Mouse (Mus musculus) heart, embryonic 11.5 days (tissue): ENCODE measurements at regions not wholly inside any gene's neighbourhood (a gene's known extent, or its start where the extent isn't known, plus 50 kb on each side); places are given as distances from the start of the nearest gene placed in this dataset.

Source experiments
- ATAC-seq: fragments of 200-750 bp; cut with Nextera tagmentation; replicated peaks from 2 replicates; pipeline ENCODE4 v1.8.0; 2017; ENCODE audit warnings: moderate library complexity; ENCODE audit not compliant: insufficient number of reproducible peaks, low FRiP score, low TSS enrichment
- H3K27ac ChIP-seq: fragments of 300-500 bp; sonication (generic); 2 replicates; pipeline ENCODE4 v1.5.1; 2014; ENCODE audit warnings: mild to moderate bottlenecking, low read depth, low read length
- H3K27me3 ChIP-seq: fragments of 300-500 bp; sonication (generic); 2 replicates; pipeline ENCODE4 v1.6.1; 2014; ENCODE audit warnings: mild to moderate bottlenecking, low read length, mixed read lengths; ENCODE audit not compliant: control insufficient read depth, insufficient read depth
- H3K36me3 ChIP-seq: fragments of 300-500 bp; sonication (generic); 2 replicates; pipeline ENCODE4 v1.6.1; 2014; ENCODE audit warnings: mild to moderate bottlenecking, low read length, moderate library complexity, mixed read lengths; ENCODE audit not compliant: control insufficient read depth, insufficient read depth
- H3K4me1 ChIP-seq: fragments of 300-500 bp; sonication (generic); 2 replicates; pipeline ENCODE4 v1.6.1; 2014; ENCODE audit warnings: low read length; ENCODE audit not compliant: control insufficient read depth, insufficient read depth
- H3K4me2 ChIP-seq: fragments of 300-500 bp; sonication (generic); 2 replicates; pipeline ENCODE4 v1.6.1; 2014; ENCODE audit warnings: mild to moderate bottlenecking, moderate library complexity
- H3K4me3 ChIP-seq: fragments of 300-500 bp; sonication (generic); 2 replicates; pipeline ENCODE4 v1.5.1; 2014; ENCODE audit warnings: low read depth, low read length
- H3K9ac ChIP-seq: fragments of 300-500 bp; sonication (generic); 2 replicates; pipeline ENCODE4 v1.6.1; 2014; ENCODE audit warnings: mild to moderate bottlenecking, low read depth, low read length, moderate library complexity
- H3K9me3 ChIP-seq: fragments of 300-500 bp; sonication (generic); replicated peaks from 2 replicates; pipeline ENCODE4 v1.6.1; 2016; ENCODE audit warnings: low read length; ENCODE audit not compliant: control insufficient read depth
- WGBS: fragments of 180-500 bp; shearing (Covaris S2); extraction: QIAGEN DNeasy Blood & Tissue Kit; methylation state at CpG from one replicate; pipeline ENCODE4 v1.1.7; 2014; ENCODE audit not compliant: insufficient replicate concordance; 5-methylcytosine and 5-hydroxymethylcytosine counted together

- no peak for ATAC-seq
- H3K36me3 ChIP-seq: no peaks in the 10 kb centered on the region
- 76% methylated on average over 3 of the region's 3 CpGs for WGBS
These were observed 337.9 kb upstream of the Maf start for GRCm38 (mm10) chr8:116045526-116045925.

DNA sequence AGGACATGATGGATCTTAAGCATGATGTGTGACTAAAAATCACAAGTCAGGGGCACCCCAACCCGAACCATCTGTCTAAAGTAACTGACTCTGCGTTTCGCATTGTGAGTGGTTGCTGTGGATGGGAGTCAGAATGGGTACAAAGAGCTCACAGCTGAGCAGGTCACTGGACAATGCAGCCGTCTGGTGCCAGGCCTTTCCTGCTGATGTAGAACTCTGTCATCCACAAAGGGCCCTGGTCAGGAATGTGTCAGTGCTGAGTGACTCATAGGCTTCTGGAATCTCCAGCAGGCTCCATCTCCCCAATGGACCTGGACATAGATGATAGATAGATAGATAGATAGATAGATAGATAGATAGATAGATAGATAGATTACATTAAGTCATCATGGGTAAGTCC, 335.8 kb upstream of the Maf start:
- Histone ChIP-seq H3K4me3 (no peak overlapping the region), H3K4me2 (no peak overlapping the region), H3K27me3 (no peaks in the 10 kb centered on the region), H3K9ac (no peak overlapping the region), H3K9me3 (no peaks in the 10 kb centered on the region), H3K4me1 (no peaks in the 10 kb centered on the region), H3K36me3 (no peaks in the 10 kb centered on the region), H3K27ac (no peak overlapping the region)
- WGBS: 79% methylated on average over 4 of the region's 4 CpGs
- ATAC-seq: no peak

More at GRCm38 (mm10) chr8:116045526-116045925, 337.9 kb upstream of the Maf start:
- Histone ChIP-seq H3K27ac (no peak overlapping the region), H3K9ac (no peak overlapping the region), H3K4me3 (no peak overlapping the region), H3K4me1 (no peaks in the 10 kb centered on the region), H3K4me2 (no peak overlapping the region), H3K27me3 (no peaks in the 10 kb centered on the region), H3K9me3 (no peaks in the 10 kb centered on the region)

- H3K4me2 ChIP-seq: no peak overlapping the region
- H3K4me1 ChIP-seq: peaks cover 4% of the 10 kb centered on the region; the same call in 1 of the 2 replicates
- no peaks in the 10 kb centered on the region for H3K27me3 ChIP-seq
- ATAC-seq: no peak
- H3K27ac ChIP-seq: no peak overlapping the region
- no peaks in the 10 kb centered on the region for H3K36me3 ChIP-seq
- H3K4me3 ChIP-seq: no peak overlapping the region
- WGBS: 85% methylated on average over 10 of the region's 10 CpGs
- H3K9ac ChIP-seq: no peak overlapping the region
- no peaks in the 10 kb centered on the region for H3K9me3 ChIP-seq
These were observed 323.4 kb upstream of the Maf start for GRCm38 (mm10) chr8:116030966-116031365.

GRCm38 (mm10) chr8:116025321-116025720, 317.7 kb upstream of the Maf start:
- Histone ChIP-seq H3K27me3 (no peaks in the 10 kb centered on the region), H3K27ac (no peak overlapping the region), H3K9ac (no peak overlapping the region), H3K4me3 (no peak overlapping the region), H3K36me3 (no peaks in the 10 kb centered on the region), H3K9me3 (no peaks in the 10 kb centered on the region), H3K4me1 (no peaks in the 10 kb centered on the region), H3K4me2 (no peak overlapping the region)
- no peak for ATAC-seq
- 78% methylated on average over 2 of the region's 2 CpGs for WGBS

- H3K36me3 ChIP-seq: no peaks in the 10 kb centered on the region
- no peaks in the 10 kb centered on the region for H3K9me3 ChIP-seq
- no peak overlapping the region for H3K4me3 ChIP-seq
- H3K27me3 ChIP-seq: no peaks in the 10 kb centered on the region
- no peak overlapping the region for H3K4me2 ChIP-seq
- H3K9ac ChIP-seq: no peak overlapping the region
- no peaks in the 10 kb centered on the region for H3K4me1 ChIP-seq
- H3K27ac ChIP-seq: no peak overlapping the region
- WGBS: 69% methylated on average over 4 of the region's 4 CpGs
- ATAC-seq: no peak
These were observed 317.2 kb upstream of the Maf start for GRCm38 (mm10) chr8:116024811-116025210.

DNA sequence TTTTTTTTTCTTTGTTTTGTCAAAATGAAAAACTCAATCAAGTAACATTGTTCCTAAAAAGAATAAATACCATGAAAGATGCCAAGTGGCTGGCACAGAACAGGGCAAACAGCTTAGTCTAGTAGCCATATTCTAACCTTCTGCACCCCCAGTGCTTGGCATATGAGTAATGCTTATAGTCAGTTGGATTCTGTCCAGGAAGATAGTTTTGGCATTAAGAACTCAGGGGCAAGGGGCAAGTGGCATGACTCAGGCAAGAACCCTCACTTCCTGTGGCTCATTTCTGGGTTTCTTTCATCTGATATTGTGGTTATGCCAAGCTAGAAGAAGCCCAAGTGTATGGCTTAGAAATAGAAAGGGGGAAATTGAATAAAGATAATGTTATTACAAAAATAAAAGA, 314.1 kb upstream of the Maf start:
- no peaks in the 10 kb centered on the region for H3K36me3 ChIP-seq
- H3K27ac ChIP-seq: no peak overlapping the region
- no peaks in the 10 kb centered on the region for H3K4me1 ChIP-seq
- no peak for ATAC-seq
- H3K27me3 ChIP-seq: no peaks in the 10 kb centered on the region
- H3K4me3 ChIP-seq: no peak overlapping the region
- no peaks in the 10 kb centered on the region for H3K9me3 ChIP-seq
- no peak overlapping the region for H3K9ac ChIP-seq
- no peak overlapping the region for H3K4me2 ChIP-seq

- Histone ChIP-seq H3K4me2 (no peak overlapping the region), H3K9ac (no peak overlapping the region), H3K4me3 (no peak overlapping the region), H3K9me3 (no peaks in the 10 kb centered on the region), H3K27me3 (no peaks in the 10 kb centered on the region), H3K36me3 (no peaks in the 10 kb centered on the region), H3K27ac (no peak overlapping the region), H3K4me1 (no peaks in the 10 kb centered on the region)
- ATAC-seq: no peak
- WGBS: 68% methylated on average over 5 of the region's 5 CpGs
These were observed 287.7 kb upstream of the Maf start for GRCm38 (mm10) chr8:115995320-115995719.

- Histone ChIP-seq H3K36me3 (no peaks in the 10 kb centered on the region), H3K9ac (no peak overlapping the region), H3K27ac (no peak overlapping the region), H3K4me3 (no peak overlapping the region), H3K4me1 (no peaks in the 10 kb centered on the region), H3K9me3 (no peaks in the 10 kb centered on the region), H3K4me2 (no peak overlapping the region), H3K27me3 (no peaks in the 10 kb centered on the region)
- 71% methylated on average over 6 of the region's 6 CpGs for WGBS
- no peak for ATAC-seq
These were observed 284.4 kb upstream of the Maf start for GRCm38 (mm10) chr8:115991989-115992388.

DNA sequence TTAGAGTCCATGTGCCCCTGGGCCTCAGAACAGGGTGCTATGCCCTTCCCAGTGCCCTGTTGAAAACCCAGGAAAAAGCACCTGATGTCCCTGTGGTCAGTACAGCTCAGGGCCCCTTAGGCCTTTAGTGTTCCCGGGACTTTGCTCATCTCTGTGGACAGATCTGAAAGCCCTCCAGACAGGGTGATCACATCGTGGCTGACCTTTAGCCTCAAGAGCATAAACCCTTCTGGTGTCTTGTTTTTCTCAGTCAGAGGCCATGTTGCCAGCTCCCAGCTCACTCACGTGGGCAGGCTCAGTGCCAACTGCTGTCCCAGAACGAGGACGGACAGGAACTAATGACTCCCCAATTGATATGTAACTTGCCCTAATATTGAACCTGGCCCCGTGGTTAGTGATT, 275.8 kb upstream of the Maf start:
- no peaks in the 10 kb centered on the region for H3K4me1 ChIP-seq
- WGBS: 68% methylated on average over 6 of the region's 6 CpGs
- no peak overlapping the region for H3K9ac ChIP-seq
- no peak overlapping the region for H3K27ac ChIP-seq
- H3K4me3 ChIP-seq: no peak overlapping the region
- no peak for ATAC-seq
- no peaks in the 10 kb centered on the region for H3K36me3 ChIP-seq
- no peaks in the 10 kb centered on the region for H3K9me3 ChIP-seq
- H3K27me3 ChIP-seq: no peaks in the 10 kb centered on the region; the same call in 1 of the 2 replicates
- no peak overlapping the region for H3K4me2 ChIP-seq
